Mouse (Mus musculus) adrenal gland, postnatal 36 days (tissue): ENCODE results near the gene Agbl3. TPM values are rescaled to one million over a fixed set of nuclear protein-coding genes. Genes with fewer than 3 reads are reported as not detected.

Experiments
- DNase-seq, 2 experiments: peaks; one replicate each; pipeline ENCODE4 v3.0.0; 2021; ENCODE audit warnings: mixed read lengths in 1 of 2
- total RNA-seq, 2 experiments: library from RNA; stranded (reverse); gene quantifications; 2 replicates each; pipeline ENCODE4 v1.2.3; 2021

Gene Agbl3
- total RNA-seq, 2 experiments from 2014 or later, result 11.9 to 16.1 TPM

DNA sequence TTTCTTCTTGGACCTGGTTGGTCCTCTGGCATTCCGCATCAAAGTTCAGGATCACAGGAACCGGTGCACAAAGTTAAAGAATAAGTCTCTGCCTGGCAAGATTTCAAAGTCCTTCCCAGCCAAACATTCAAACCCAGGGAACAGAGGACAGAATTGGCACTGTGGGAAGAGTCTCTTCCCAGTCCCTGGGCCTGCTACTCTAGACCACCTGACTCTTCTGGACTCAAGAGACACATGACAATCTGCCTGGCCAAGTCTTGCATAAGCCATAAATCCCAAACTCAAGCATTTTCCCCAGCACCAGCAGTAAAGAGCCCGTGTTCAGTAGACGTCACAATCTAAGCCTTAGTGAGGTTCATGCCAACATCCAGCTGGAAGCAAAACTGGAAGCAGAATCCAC lies 126.4 kb downstream of the Agbl3 start:
- DNase-seq, result peak in 1 of 2 experiments; percentile 31

DNA sequence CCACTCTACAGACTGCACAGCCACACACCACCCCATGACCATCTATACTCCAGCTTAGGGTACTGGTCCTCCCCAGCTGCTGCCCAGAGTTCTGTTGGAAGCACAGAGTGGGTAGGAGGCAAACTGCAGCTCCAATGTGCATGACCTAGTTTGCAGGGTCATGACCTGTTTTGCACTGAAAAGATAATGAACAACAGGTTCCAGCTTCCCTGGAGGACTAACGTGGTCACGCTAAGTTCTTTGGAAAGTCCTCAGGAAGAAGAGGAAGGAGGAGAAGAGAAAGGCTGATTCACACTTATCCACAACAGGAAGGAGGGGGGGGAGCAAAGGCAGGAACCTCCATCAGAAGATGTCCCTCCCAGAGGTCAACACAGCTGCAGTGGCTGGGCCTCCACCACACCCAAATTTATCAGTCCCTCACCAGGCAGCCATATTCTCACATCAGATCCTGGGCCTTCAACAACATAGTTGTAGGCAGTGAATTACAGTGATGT lies 126.9 kb downstream of the Agbl3 start:
- no peak for DNase-seq

DNA sequence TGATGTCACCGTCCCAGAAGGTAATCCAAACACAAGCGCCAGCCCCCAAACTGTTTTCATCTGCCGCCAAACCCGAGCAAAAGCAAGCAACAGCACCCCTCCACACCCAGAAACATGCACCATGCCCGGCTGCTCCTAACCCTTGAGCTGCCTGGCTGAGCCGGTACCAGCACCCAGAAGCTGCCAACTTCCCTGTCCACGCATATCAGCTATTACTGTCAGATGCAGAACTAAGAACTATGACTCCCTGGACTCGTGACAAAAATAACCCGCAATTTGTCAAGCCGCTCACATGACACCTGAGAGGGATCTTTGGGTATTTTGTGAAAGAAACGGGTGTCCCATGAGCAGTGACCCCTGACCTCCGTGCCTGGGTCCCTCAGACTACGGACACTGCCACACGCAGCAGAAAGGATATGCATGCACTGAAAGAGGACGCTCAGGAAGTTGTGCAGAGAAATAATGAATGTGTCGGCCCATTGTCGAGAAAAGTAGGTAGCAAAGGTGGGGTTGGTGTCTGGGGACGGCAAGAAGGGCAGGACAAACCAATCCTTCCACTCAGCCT lies 127.5 kb downstream of the Agbl3 start:
- no peak for DNase-seq

Other genes starting within 250 kb of the Agbl3 start
- gene Cald1, start 181.9 kb upstream of the Agbl3 start, total RNA-seq, result 10 to 100 TPM; 49.9 to 81.3 TPM
- 10 to 100 TPM; 30.6 to 32.5 TPM for gene Tmem140, start 82.7 kb downstream of the Agbl3 start, total RNA-seq
- gene Cyren, start 97.6 kb downstream of the Agbl3 start, total RNA-seq, result 1 to 10 TPM; 5.3 to 9.6 TPM
- gene Wdr91, start 130.4 kb downstream of the Agbl3 start, total RNA-seq, result 10 to 100 TPM; 13.9 to 14.9 TPM
- gene Stra8, start 139.7 kb downstream of the Agbl3 start, total RNA-seq, result not detected
- gene Slc23a4, start 208.0 kb downstream of the Agbl3 start, total RNA-seq, result under 1 TPM; 0.20 to 0.36 TPM